Mouse (Mus musculus) limb, embryonic 14.5 days (tissue): ENCODE measurements around the gene 2310022A10Rik. TPM values are rescaled to one million over a fixed set of nuclear protein-coding genes. Genes with fewer than 3 reads are reported as not detected.

Experiments
- ATAC-seq: fragments of 200-750 bp; cut with Nextera tagmentation; 2 replicates; pipeline ENCODE4 v1.8.0; 2017; ENCODE audit warnings: low read depth, moderate number of reproducible peaks, moderate TSS enrichment; ENCODE audit not compliant: low FRiP score
- DNase-seq: peaks from one replicate; pipeline ENCODE4 v3.0.0-alpha.2; 2015; ENCODE audit warnings: low spot score
- H3K27ac ChIP-seq: fragments of 300-500 bp; sonication (generic); replicated peaks from 2 replicates; pipeline ENCODE4 v1.5.1; 2014; ENCODE audit warnings: low read depth, mild to moderate bottlenecking, low read length, moderate library complexity, mixed read lengths
- H3K27me3 ChIP-seq: fragments of 300-500 bp; sonication (generic); 2 replicates; pipeline ENCODE4 v1.6.1; 2014; ENCODE audit warnings: low read length, mixed read lengths; ENCODE audit not compliant: control insufficient read depth, insufficient read depth
- H3K36me3 ChIP-seq: fragments of 300-500 bp; sonication (generic); 2 replicates; pipeline ENCODE4 v1.6.1; 2014; ENCODE audit warnings: mild to moderate bottlenecking, low read length, moderate library complexity, mixed read lengths; ENCODE audit not compliant: control insufficient read depth, insufficient read depth
- H3K4me1 ChIP-seq: fragments of 300-500 bp; sonication (generic); 2 replicates; pipeline ENCODE4 v1.6.1; 2014; ENCODE audit warnings: antibody characterized with exemption, low read length, mixed read lengths; ENCODE audit not compliant: control insufficient read depth, insufficient read depth
- H3K4me2 ChIP-seq: fragments of 300-500 bp; sonication (generic); replicated peaks from 2 replicates; pipeline ENCODE4 v1.6.1; 2014; ENCODE audit warnings: low read depth, mild to moderate bottlenecking, low read length, moderate library complexity; ENCODE audit not compliant: severe bottlenecking
- H3K4me3 ChIP-seq: fragments of 300-500 bp; sonication (generic); replicated peaks from 2 replicates; pipeline ENCODE4 v1.5.1; 2014; ENCODE audit warnings: low read length
- H3K9ac ChIP-seq: fragments of 300-500 bp; sonication (generic); 2 replicates; pipeline ENCODE4 v1.6.1; 2014; ENCODE audit warnings: mild to moderate bottlenecking, low read depth, low read length, moderate library complexity; ENCODE audit not compliant: severe bottlenecking
- H3K9me3 ChIP-seq: fragments of 300-500 bp; sonication (generic); 2 replicates; pipeline ENCODE4 v1.6.1; 2016; ENCODE audit warnings: low read length; ENCODE audit not compliant: control insufficient read depth
- POLR2A ChIP-seq: fragments of 200-500 bp; IDR thresholded peaks from 2 replicates; pipeline ENCODE4 v1.8.0; 2012; ENCODE audit warnings: inconsistent platforms, mild to moderate bottlenecking, moderate library complexity, borderline replicate concordance; ENCODE audit not compliant: insufficient read depth, insufficient read length; ENCODE audit errors: extremely low read depth
- WGBS: fragments of 180-500 bp; shearing (Covaris S2); extraction: QIAGEN DNeasy Blood & Tissue Kit; methylation state at CpG from one replicate; pipeline ENCODE4 v1.1.7; 2014; 5-methylcytosine and 5-hydroxymethylcytosine counted together
- polyA plus RNA-seq, 2 experiments: library from polyadenylated mRNA; depleted of rRNA in 1 of 2; stranded (reverse) in 1 of 2; unstranded in 1 of 2; fragments of >200 nt; fragmentation: Nextera tagmentation in 1 of 2; extraction: Ambion mirVana in 1 of 2; gene quantifications; 2 replicates each; pipeline versions ENCODE4 v1.2.1 to v1.2.3; 2012 to 2014

2310022A10Rik gene
- polyA plus RNA-seq, 2 experiments = 27.4 to 39.8 TPM

GRCm38 (mm10) chr7:27569580-27570224, 16.7 kb downstream of the 2310022A10Rik start:
- no peak for TF ChIP-seq POLR2A
- H3K4me1 ChIP-seq = no peaks in the 10 kb centered on the region
- H3K4me2 ChIP-seq = no peak overlapping the region
- ATAC-seq = no peak
- no peak overlapping the region for H3K9ac ChIP-seq
- no peak overlapping the region for H3K27ac ChIP-seq
- 83% methylated on average over 5 of the region's 5 CpGs for WGBS
- DNase-seq = peak; percentile 21
- no peaks in the 10 kb centered on the region for H3K27me3 ChIP-seq
- H3K9me3 ChIP-seq = no peaks in the 10 kb centered on the region
- no peak overlapping the region for H3K4me3 ChIP-seq
- H3K36me3 ChIP-seq = peaks cover 73% of the 10 kb centered on the region

- Histone ChIP-seq H3K4me1 (no peaks in the 10 kb centered on the region), H3K9ac (no peak overlapping the region), H3K27me3 (no peaks in the 10 kb centered on the region), H3K36me3 (peaks cover 78% of the 10 kb centered on the region), H3K4me3 (no peak overlapping the region), H3K9me3 (no peaks in the 10 kb centered on the region), H3K4me2 (no peak overlapping the region), H3K27ac (no peak overlapping the region)
- 86% methylated on average over 4 of the region's 4 CpGs for WGBS
- DNase-seq (no peak), ATAC-seq (no peak)
- TF ChIP-seq POLR2A = no peak
Measured at GRCm38 (mm10) chr7:27572133-27572532, 19.1 kb downstream of the 2310022A10Rik start.

- Histone ChIP-seq H3K36me3 (peaks cover 79% of the 10 kb centered on the region), H3K27me3 (no peaks in the 10 kb centered on the region), H3K9me3 (no peaks in the 10 kb centered on the region), H3K4me2 (no peak overlapping the region), H3K27ac (no peak overlapping the region), H3K4me3 (no peak overlapping the region), H3K9ac (no peak overlapping the region), H3K4me1 (no peaks in the 10 kb centered on the region)
- ATAC-seq (no peak), DNase-seq (no peak)
- 91% methylated on average over 14 of the region's 14 CpGs for WGBS
- no peak for TF ChIP-seq POLR2A
Measured at GRCm38 (mm10) chr7:27574124-27574880, 21.3 kb downstream of the 2310022A10Rik start.

GRCm38 (mm10) chr7:27576914-27577313, 23.9 kb downstream of the 2310022A10Rik start:
- no peaks in the 10 kb centered on the region for H3K9me3 ChIP-seq
- H3K4me1 ChIP-seq = no peaks in the 10 kb centered on the region
- no peak overlapping the region for H3K9ac ChIP-seq
- no peak overlapping the region for H3K27ac ChIP-seq
- DNase-seq = no peak
- 71% methylated on average over 6 of the region's 6 CpGs for WGBS
- H3K36me3 ChIP-seq = peaks cover 85% of the 10 kb centered on the region
- no peak overlapping the region for H3K4me3 ChIP-seq
- H3K27me3 ChIP-seq = no peaks in the 10 kb centered on the region
- no peak for TF ChIP-seq POLR2A
- no peak overlapping the region for H3K4me2 ChIP-seq
- ATAC-seq = no peak

GRCm38 (mm10) chr7:27577589-27577988, 24.6 kb downstream of the 2310022A10Rik start:
- DNase-seq = no peak
- no peak overlapping the region for H3K4me3 ChIP-seq
- no peaks in the 10 kb centered on the region for H3K4me1 ChIP-seq
- no peak for TF ChIP-seq POLR2A
- H3K27ac ChIP-seq = no peak overlapping the region
- H3K4me2 ChIP-seq = no peak overlapping the region
- WGBS = 93% methylated on average over 6 of the region's 6 CpGs
- H3K36me3 ChIP-seq = peaks cover 86% of the 10 kb centered on the region
- no peak for ATAC-seq
- no peaks in the 10 kb centered on the region for H3K9me3 ChIP-seq
- H3K27me3 ChIP-seq = no peaks in the 10 kb centered on the region
- no peak overlapping the region for H3K9ac ChIP-seq
